Mouse (Mus musculus): ENCODE data around the gene Asphd2. TPM values are rescaled to one million over a fixed set of nuclear protein-coding genes. Genes with fewer than 3 reads are reported as not detected.

Asphd2 gene
- 0.42 TPM for polyA plus RNA-seq (2014; fragmentation: Illumina TruSeq; extraction: RNeasy Lipid Tissue Mini Kit (QIAGEN cat#74804); ENCODE audit: insufficient read depth, low read depth, low replicate concordance)

DNA sequence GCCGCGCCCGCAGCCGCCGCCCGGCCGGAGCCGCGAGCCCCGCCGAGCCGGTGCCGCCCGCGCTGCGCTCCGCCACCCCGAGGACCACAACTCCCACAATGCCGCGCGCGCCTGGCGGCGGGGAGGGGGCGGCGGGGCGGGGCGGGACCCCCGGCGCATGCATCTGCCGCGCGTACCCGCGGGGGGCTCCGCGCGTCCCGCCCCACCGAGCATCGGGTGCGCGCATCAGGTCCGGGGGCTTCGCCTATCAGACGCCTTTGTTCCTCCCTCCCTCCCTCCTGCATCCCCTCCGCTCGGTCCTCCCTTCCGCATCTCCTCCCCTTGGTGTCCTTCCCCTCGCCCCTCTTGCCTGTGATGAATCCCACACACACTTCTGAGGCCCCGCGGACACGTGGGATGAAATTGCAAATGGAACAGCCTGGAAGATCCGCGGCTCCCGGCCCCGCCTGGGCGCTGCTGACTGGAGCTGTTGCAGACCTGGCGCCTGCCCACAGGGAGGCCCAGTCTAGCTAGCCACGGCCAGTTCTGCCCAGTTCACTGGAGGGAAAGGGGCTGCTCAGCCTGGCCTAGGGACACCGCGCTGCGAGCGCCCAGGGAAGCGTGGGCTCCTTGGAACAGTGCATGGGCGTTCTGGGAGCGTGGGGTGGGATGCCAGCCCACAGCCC lies at the start of gene Asphd2:
TSS of gene Asphd2 (minus strand) at position 88 of the 665 bp plus-strand sequence.

DNA sequence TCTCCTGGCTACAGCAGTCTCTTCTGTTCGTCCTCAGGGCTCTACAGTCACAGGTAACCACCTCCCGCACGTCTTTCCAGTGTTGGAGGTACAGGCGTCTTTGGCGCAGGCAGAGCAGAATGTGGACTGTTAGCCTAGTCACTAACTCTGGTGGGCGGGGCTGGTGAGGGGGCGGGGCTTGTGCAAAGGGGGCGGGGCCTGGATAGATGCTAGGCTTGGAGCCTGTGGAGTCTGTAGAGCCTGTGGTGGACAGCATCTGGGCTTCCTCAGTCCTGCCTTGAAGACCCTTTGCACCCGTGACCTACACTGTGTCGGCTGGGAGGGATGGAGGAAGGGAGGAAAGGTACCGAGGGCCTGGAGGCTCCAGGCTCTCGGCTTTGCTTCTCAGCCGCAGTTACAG lies 38.8 kb downstream of the Asphd2 start, which contains the start of gene Gm6583:
TSS of gene Gm6583 (minus strand) at position 124 of the 400 bp plus-strand sequence.

DNA sequence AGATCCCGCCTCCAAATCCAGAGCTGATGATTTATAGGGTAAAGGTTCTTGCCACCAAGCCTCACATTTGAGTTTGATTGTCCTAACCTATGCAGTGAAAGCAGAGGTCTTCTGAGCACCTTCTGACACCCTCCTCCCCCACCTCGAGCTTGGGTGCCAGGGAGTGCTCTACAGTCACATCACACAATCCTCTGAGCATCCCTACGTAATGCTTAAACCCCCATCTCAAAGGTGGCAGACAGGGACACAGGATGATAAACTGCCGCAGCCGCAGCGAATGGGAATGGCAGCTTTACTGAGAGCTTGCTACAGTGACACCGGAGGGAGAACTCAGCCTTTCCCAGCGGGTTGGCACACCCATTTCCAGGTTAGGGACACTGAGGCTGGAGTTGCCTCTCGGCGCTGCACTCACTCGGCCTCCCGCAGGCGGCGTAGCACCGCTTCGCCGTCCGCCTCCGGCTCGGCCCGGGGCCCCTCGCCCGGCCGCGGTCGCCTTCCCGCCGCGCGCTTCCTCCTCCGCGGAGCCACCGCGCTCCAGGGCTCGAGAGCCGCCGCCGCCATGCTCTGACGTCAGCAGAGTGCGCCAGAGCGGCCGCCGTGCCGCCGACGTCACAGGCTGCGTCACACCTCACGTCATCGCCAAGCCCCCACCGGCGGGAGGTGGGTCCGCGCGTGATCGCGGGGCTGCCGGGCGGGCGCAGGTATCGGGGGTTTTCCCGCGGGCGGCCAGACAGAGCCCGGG lies 52.0 kb downstream of the Asphd2 start, which contains the start of the genes Srrd and Hps4:
TSS of gene Srrd (minus strand) at position 578 of the 742 bp plus-strand sequence.
TSS of gene Hps4 (plus strand) at position 621 of the 742 bp plus-strand sequence.

Other genes starting within 250 kb of the Asphd2 start
- 1.2 TPM for gene Cryba4, start 142.3 kb downstream of the Asphd2 start, polyA plus RNA-seq (2014; fragmentation: Illumina TruSeq; extraction: RNeasy Lipid Tissue Mini Kit (QIAGEN cat#74804); ENCODE audit: insufficient read depth, low read depth, low replicate concordance)
- gene Crybb1, start 139.1 kb downstream of the Asphd2 start, polyA plus RNA-seq (2014; fragmentation: Illumina TruSeq; extraction: RNeasy Lipid Tissue Mini Kit (QIAGEN cat#74804); ENCODE audit: insufficient read depth, low read depth, low replicate concordance) = 0.59 TPM
- 68.1 TPM for gene Tpst2, start 118.2 kb downstream of the Asphd2 start, polyA plus RNA-seq (2014; fragmentation: Illumina TruSeq; extraction: RNeasy Lipid Tissue Mini Kit (QIAGEN cat#74804); ENCODE audit: insufficient read depth, low read depth, low replicate concordance)
- 10.8 TPM for gene Tfip11, start 68.5 kb downstream of the Asphd2 start, polyA plus RNA-seq (2014; fragmentation: Illumina TruSeq; extraction: RNeasy Lipid Tissue Mini Kit (QIAGEN cat#74804); ENCODE audit: insufficient read depth, low read depth, low replicate concordance)
- gene Srrd, start 51.8 kb downstream of the Asphd2 start, polyA plus RNA-seq (2014; fragmentation: Illumina TruSeq; extraction: RNeasy Lipid Tissue Mini Kit (QIAGEN cat#74804); ENCODE audit: insufficient read depth, low read depth, low replicate concordance) = 12.8 TPM
- 9.4 TPM for gene Hps4, start 51.8 kb downstream of the Asphd2 start, polyA plus RNA-seq (2014; fragmentation: Illumina TruSeq; extraction: RNeasy Lipid Tissue Mini Kit (QIAGEN cat#74804); ENCODE audit: insufficient read depth, low read depth, low replicate concordance)
- gene Gm6583, start 38.8 kb downstream of the Asphd2 start, polyA plus RNA-seq (2014; fragmentation: Illumina TruSeq; extraction: RNeasy Lipid Tissue Mini Kit (QIAGEN cat#74804); ENCODE audit: insufficient read depth, low read depth, low replicate concordance) = 0.10 TPM
- not detected for gene Gm6588, start 54.6 kb upstream of the Asphd2 start, polyA plus RNA-seq (2014; fragmentation: Illumina TruSeq; extraction: RNeasy Lipid Tissue Mini Kit (QIAGEN cat#74804); ENCODE audit: insufficient read depth, low read depth, low replicate concordance)
- 0.11 TPM for gene Sez6l, start 182.3 kb upstream of the Asphd2 start, polyA plus RNA-seq (2014; fragmentation: Illumina TruSeq; extraction: RNeasy Lipid Tissue Mini Kit (QIAGEN cat#74804); ENCODE audit: insufficient read depth, low read depth, low replicate concordance)